Mouse (Mus musculus) midbrain, embryonic 15.5 days (tissue): Measurements from ENCODE around the gene Ost4. TPM values are rescaled to one million over a fixed set of nuclear protein-coding genes. Genes with fewer than 3 reads are reported as not detected.

Source experiments
- ATAC-seq: fragments of 200-750 bp; cut with Nextera tagmentation; replicated peaks from 2 replicates; pipeline ENCODE4 v1.8.0; 2017; ENCODE audit warnings: moderate TSS enrichment
- H3K27ac ChIP-seq: fragments of 300-500 bp; sonication (generic); 2 replicates; pipeline ENCODE4 v1.5.1; 2015; ENCODE audit warnings: mild to moderate bottlenecking, inconsistent platforms
- H3K27me3 ChIP-seq: fragments of 300-500 bp; sonication (generic); replicated peaks from 2 replicates; pipeline ENCODE4 v1.6.1; 2015; ENCODE audit warnings: inconsistent platforms
- H3K36me3 ChIP-seq: fragments of 300-500 bp; sonication (generic); replicated peaks from 2 replicates; pipeline ENCODE4 v1.6.1; 2015; ENCODE audit warnings: inconsistent platforms
- H3K4me1 ChIP-seq: fragments of 300-500 bp; sonication (generic); 2 replicates; pipeline ENCODE4 v1.6.1; 2015; ENCODE audit warnings: inconsistent platforms
- H3K4me2 ChIP-seq: fragments of 300-500 bp; sonication (generic); 2 replicates; pipeline ENCODE4 v1.6.1; 2015; ENCODE audit warnings: inconsistent platforms, mild to moderate bottlenecking, moderate library complexity
- H3K4me3 ChIP-seq: fragments of 300-500 bp; sonication (generic); 2 replicates; pipeline ENCODE4 v1.5.1; 2015; ENCODE audit warnings: mild to moderate bottlenecking, inconsistent platforms
- H3K9ac ChIP-seq: fragments of 300-500 bp; sonication (generic); 2 replicates; pipeline ENCODE4 v1.6.1; 2015; ENCODE audit warnings: mild to moderate bottlenecking, inconsistent platforms
- H3K9me3 ChIP-seq: fragments of 300-500 bp; sonication (generic); 2 replicates; pipeline ENCODE4 v1.6.1; 2016; ENCODE audit warnings: inconsistent platforms
- WGBS: fragments of 180-500 bp; shearing (Covaris S2); methylation state at CpG from one replicate; pipeline ENCODE4 v1.1.7; 2015; ENCODE audit warnings: mixed read lengths; 5-methylcytosine and 5-hydroxymethylcytosine counted together
- polyA plus RNA-seq: library from polyadenylated mRNA; unstranded; fragments of >200 nt; fragmentation: Nextera tagmentation; extraction: Ambion mirVana; gene quantifications from 2 replicates; pipeline ENCODE4 v1.2.1, GENCODE M21; 2015

Gene Ost4
- polyA plus RNA-seq, result 217 and 225 TPM in 2 replicates

DNA sequence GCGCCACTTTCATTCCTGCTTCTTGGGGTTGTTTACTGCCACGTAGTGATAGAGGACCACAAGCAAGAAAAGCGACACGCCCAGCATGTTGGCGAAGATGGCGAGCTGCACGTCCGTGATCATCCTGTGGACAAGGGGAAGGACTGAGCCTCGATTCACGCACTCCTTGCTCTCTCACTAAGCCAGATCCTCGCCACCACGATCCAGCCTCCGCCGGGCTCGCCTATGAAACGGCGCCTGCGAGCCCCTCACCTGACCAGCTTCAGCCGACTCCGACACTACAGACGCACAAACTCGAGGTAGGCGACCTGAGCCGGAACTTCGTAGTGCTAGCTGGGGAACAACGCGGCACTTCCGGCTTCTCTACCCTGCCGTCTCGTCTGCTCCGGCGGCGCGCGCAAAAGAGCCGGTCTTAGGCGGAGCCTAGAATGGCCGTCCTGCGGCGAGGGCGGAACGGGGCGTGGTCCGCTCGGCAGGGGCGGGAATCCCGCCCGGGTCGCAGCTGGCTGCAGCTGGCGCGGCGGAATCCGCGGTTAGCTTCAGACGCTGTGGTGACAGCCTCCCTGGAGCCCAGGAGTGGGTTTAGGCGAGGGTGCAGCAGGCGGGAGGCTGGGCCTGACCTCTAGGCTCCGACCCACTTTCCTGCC lies at the start of gene Ost4:
TSS of gene Ost4 (minus strand) at position 376 of the 647 bp plus-strand sequence.
- Histone ChIP-seq H3K27me3 (no peaks in the 10 kb centered on the region), H3K9me3 (no peaks in the 10 kb centered on the region), H3K4me3 (peak within 1 kb of the TSS; percentile 71), H3K36me3 (peaks cover 26% of the 10 kb centered on the region), H3K9ac (peak within 1 kb of the TSS; percentile 77), H3K4me1 (peaks cover 30% of the 10 kb centered on the region), H3K4me2 (peak within 1 kb of the TSS; percentile 96), H3K27ac (peak within 1 kb of the TSS; percentile 84)
- under 1% methylated on average over 58 of the region's 58 CpGs for WGBS
- peak; percentile 95 for ATAC-seq

- H3K4me1 ChIP-seq, result peaks cover 25% of the 10 kb centered on the region
- peaks cover 35% of the 10 kb centered on the region for H3K36me3 ChIP-seq
- H3K27me3 ChIP-seq, result no peaks in the 10 kb centered on the region
- no peaks in the 10 kb centered on the region for H3K9me3 ChIP-seq
- H3K27ac ChIP-seq, result no peak overlapping the region
- WGBS, result 94% methylated on average over 6 of the region's 6 CpGs
- no peak overlapping the region for H3K4me3 ChIP-seq
- no peak for ATAC-seq
- no peak overlapping the region for H3K4me2 ChIP-seq
- no peak overlapping the region for H3K9ac ChIP-seq
These were observed 48.2 kb upstream of the Ost4 start for GRCm38 (mm10) chr5:30955751-30956150.

- WGBS, result 95% methylated on average over 9 of the region's 9 CpGs
- Histone ChIP-seq H3K27me3 (no peaks in the 10 kb centered on the region), H3K4me2 (no peak overlapping the region), H3K9ac (no peak overlapping the region), H3K27ac (no peak overlapping the region), H3K4me3 (no peak overlapping the region), H3K9me3 (no peaks in the 10 kb centered on the region), H3K4me1 (peaks cover 35% of the 10 kb centered on the region), H3K36me3 (peaks cover 35% of the 10 kb centered on the region)
- ATAC-seq, result no peak
These were observed 47.0 kb upstream of the Ost4 start for GRCm38 (mm10) chr5:30954556-30954955.

DNA sequence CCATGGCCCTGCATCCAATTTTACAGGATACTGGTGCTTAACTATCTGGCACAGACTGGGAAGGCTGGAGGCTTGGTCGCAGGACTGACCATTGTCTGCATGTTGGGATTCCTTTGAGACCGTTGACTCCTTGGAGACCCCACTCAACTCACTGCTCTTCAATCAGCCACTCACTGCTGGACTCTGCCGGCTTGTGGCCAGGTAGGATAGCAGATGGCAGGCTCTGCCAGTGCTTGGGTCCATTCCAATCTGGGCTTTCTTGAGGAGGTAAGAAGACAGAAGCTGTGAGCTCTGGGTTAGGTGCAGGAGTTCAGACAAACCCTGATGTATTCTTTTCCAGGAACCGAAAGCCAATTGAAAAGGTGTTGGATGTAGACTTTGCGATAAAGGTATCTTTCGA lies 46.5 kb upstream of the Ost4 start:
- Histone ChIP-seq H3K36me3 (peaks cover 35% of the 10 kb centered on the region), H3K4me3 (no peak overlapping the region), H3K9me3 (no peaks in the 10 kb centered on the region), H3K27me3 (no peaks in the 10 kb centered on the region), H3K4me2 (no peak overlapping the region), H3K27ac (no peak overlapping the region), H3K4me1 (peaks cover 35% of the 10 kb centered on the region), H3K9ac (no peak overlapping the region)
- WGBS, result 93% methylated on average over 6 of the region's 6 CpGs
- ATAC-seq, result no peak

- no peaks in the 10 kb centered on the region for H3K9me3 ChIP-seq
- 84% methylated on average over 5 of the region's 5 CpGs for WGBS
- no peak for ATAC-seq
- H3K9ac ChIP-seq, result no peak overlapping the region
- no peak overlapping the region for H3K27ac ChIP-seq
- H3K4me1 ChIP-seq, result peaks cover 21% of the 10 kb centered on the region
- no peak overlapping the region for H3K4me2 ChIP-seq
- peaks cover 27% of the 10 kb centered on the region for H3K36me3 ChIP-seq
- no peak overlapping the region for H3K4me3 ChIP-seq
- no peaks in the 10 kb centered on the region for H3K27me3 ChIP-seq
These were observed 45.0 kb upstream of the Ost4 start for GRCm38 (mm10) chr5:30952551-30952950.

GRCm38 (mm10) chr5:30951706-30952105 lies 44.1 kb upstream of the Ost4 start:
- H3K4me3 ChIP-seq, result no peak overlapping the region
- H3K4me2 ChIP-seq, result no peak overlapping the region
- H3K9me3 ChIP-seq, result no peaks in the 10 kb centered on the region
- ATAC-seq, result no peak
- H3K9ac ChIP-seq, result no peak overlapping the region
- no peaks in the 10 kb centered on the region for H3K27me3 ChIP-seq
- peaks cover 19% of the 10 kb centered on the region for H3K4me1 ChIP-seq
- no peak overlapping the region for H3K27ac ChIP-seq
- WGBS, result 85% methylated on average over 6 of the region's 6 CpGs
- peaks cover 26% of the 10 kb centered on the region for H3K36me3 ChIP-seq

DNA sequence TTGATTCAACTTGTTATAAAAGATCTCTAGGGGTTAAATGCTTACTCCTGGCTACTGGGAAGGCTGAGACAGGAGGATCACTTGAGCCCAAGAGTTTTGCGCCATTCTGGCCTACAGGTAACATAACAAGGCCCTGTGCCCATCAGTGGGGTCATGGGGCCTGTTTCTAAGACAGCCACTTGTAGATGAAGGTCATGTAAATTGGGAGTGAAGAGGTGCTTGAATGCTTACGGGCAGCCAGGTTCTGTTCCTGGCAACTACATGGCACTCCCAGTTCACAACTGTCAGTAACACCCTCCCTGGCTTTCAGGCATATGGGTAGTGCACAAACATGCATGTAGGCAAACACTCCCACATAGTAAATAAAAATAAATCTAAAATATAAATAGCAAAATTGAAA lies 43.3 kb upstream of the Ost4 start:
- Histone ChIP-seq H3K27me3 (no peaks in the 10 kb centered on the region), H3K27ac (no peak overlapping the region), H3K36me3 (peaks cover 26% of the 10 kb centered on the region), H3K9ac (no peak overlapping the region), H3K9me3 (no peaks in the 10 kb centered on the region), H3K4me1 (peaks cover 20% of the 10 kb centered on the region), H3K4me3 (no peak overlapping the region), H3K4me2 (peak overlapping the region; percentile 83)
- WGBS, result 93% methylated on average over 2 of the region's 2 CpGs
- ATAC-seq, result no peak

DNA sequence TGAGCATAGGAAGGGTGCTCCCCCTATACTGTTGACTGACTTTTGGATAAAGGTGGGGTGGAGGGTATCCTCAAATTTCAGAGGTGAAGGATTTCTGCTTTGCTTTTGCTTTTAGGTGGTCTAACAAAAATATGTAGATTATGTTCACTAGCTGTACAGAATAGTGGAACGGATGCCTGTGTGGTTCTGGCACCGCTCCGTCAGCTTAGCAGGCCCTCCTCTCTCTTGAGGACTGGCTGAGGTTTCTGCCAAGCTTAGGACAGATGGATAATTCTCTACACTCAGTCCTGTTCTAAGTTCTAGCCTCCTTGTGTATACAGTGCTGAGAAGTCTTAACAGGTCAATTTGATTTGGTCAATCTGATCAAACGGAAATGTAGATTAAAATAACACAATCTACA lies 42.9 kb upstream of the Ost4 start:
- 55% methylated on average over 4 of the region's 4 CpGs for WGBS
- peak overlapping the region; percentile 83 for H3K4me2 ChIP-seq
- peak; percentile 13; the same call in 1 of the 2 replicates for ATAC-seq
- H3K4me1 ChIP-seq, result peaks cover 24% of the 10 kb centered on the region
- H3K27me3 ChIP-seq, result no peaks in the 10 kb centered on the region
- peak overlapping the region; percentile 65 for H3K9ac ChIP-seq
- peak overlapping the region; percentile 54 for H3K4me3 ChIP-seq
- H3K27ac ChIP-seq, result peak overlapping the region; percentile 79; the same call in 1 of the 2 replicates
- no peaks in the 10 kb centered on the region for H3K9me3 ChIP-seq
- H3K36me3 ChIP-seq, result peaks cover 26% of the 10 kb centered on the region

DNA sequence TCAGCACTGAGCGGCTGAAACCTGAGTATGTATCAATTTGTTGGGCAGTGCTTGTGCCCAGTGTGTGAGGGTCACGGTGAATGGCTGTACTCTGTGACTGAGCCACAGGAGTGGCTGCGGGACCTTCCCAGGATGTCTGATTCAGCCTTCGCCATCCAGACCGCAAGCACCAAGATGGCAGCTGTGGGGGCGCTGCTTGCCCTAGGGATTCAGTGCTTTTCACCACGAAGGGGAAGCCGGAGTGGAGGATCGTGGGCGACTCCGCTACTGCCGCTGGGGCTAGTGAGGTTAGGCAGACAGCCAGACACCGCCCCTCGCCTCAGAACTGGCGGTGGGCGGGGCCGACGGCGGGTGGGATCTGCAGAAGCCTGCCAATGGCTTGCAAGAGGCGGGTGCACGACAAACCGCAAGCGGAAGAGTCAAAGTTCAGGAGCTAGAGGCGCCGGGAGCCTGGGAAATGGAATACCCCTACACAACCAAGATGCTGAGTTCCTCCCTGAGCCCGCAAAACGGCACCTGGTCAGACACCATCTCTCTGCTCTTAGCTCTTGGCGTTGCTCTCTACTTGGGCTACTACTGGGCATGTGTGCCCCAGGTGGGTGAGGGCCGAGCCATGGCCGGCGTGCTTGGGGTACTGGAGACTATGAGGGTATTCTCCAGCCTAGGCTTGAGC lies 42.2 kb upstream of the Ost4 start:
- peaks cover 21% of the 10 kb centered on the region for H3K36me3 ChIP-seq
- WGBS, result under 1% methylated on average over 31 of the region's 31 CpGs
- peak; percentile 87 for ATAC-seq
- H3K4me3 ChIP-seq, result peak overlapping the region; percentile 54
- H3K9me3 ChIP-seq, result no peaks in the 10 kb centered on the region
- no peaks in the 10 kb centered on the region for H3K27me3 ChIP-seq
- peak overlapping the region; percentile 65 for H3K9ac ChIP-seq
- H3K4me1 ChIP-seq, result peaks cover 30% of the 10 kb centered on the region
- H3K27ac ChIP-seq, result peak overlapping the region; percentile 79
- H3K4me2 ChIP-seq, result peak overlapping the region; percentile 83

DNA sequence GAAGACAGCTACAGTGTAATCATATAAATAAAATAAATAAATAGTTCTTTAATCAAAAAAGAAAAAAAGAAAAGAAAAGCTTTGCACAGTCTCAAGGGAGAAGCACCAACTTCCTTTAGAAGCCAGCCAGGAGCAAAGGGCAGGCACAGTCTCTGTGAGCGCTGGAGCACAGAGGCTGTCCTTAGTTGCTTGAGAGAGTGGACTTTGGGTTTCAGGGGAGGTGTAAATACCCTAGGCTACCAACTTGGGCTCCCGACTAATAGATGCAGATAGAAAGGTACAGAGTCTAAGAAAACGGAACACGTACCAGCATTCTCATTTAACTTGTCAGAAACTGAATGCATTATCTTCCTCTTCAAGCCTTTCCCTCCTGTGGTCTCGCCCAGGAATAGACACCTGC lies 41.0 kb upstream of the Ost4 start:
- Histone ChIP-seq H3K9me3 (no peaks in the 10 kb centered on the region), H3K4me2 (no peak overlapping the region), H3K27me3 (no peaks in the 10 kb centered on the region), H3K9ac (no peak overlapping the region), H3K27ac (no peak overlapping the region), H3K4me3 (no peak overlapping the region), H3K4me1 (peaks cover 35% of the 10 kb centered on the region), H3K36me3 (peaks cover 11% of the 10 kb centered on the region)
- no peak for ATAC-seq
- 78% methylated on average over 5 of the region's 5 CpGs for WGBS

DNA sequence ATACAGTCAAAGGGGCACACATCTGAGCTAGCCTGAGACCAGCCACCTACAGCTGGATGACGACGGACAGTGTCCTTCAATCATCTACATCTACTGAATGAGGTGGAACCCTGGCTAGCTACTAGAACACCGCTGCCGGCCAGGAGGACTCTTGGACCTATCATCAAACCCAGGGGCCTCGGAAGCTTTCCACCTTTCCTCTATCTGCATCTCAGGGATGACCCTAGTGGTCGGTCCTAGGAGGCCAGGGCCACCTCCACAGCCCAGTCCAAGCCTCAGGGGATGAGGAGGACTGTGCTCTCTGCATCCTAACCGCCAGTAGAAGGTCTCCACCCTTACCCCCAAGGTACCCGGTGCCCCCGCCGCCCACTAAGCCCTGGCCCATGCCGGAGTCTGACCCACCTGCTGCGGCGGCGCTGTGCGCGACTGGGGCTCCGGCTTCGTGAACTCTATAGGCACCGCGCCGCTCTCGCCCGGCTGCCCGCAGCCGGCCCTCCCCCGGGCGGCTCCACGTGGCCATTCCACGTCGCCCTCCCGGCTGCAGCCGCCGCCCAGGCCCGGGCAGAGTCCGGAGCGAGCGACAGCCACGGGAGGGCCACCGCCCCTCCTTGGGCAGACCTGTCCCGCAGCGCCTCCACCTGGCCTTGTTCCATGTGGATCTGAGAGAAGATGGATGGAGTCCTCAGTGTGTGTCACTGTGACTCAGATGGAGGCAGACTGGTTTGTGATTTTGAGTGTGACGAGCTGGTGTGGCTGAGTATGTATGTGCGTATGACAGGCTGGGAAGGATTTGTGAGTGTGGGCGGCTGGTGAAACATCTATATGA lies 37.6 kb upstream of the Ost4 start, which contains the start of gene Cgref1:
TSS of gene Cgref1 (minus strand) at position 636 of the 826 bp plus-strand sequence.
- Histone ChIP-seq H3K36me3 (no peaks in the 10 kb centered on the region), H3K27ac (peak within 1 kb of the TSS; percentile 53), H3K9ac (peak within 1 kb of the TSS; percentile 72), H3K4me1 (peaks cover 28% of the 10 kb centered on the region), H3K4me3 (peak within 1 kb of the TSS; percentile 66), H3K9me3 (no peaks in the 10 kb centered on the region), H3K27me3 (no peaks in the 10 kb centered on the region), H3K4me2 (peak within 1 kb of the TSS; percentile 81)
- ATAC-seq, result peak; percentile 74
- WGBS, result 3% methylated on average over 44 of the region's 44 CpGs

- no peaks in the 10 kb centered on the region for H3K27me3 ChIP-seq
- H3K36me3 ChIP-seq, result no peaks in the 10 kb centered on the region
- peak overlapping the region; percentile 66 for H3K4me3 ChIP-seq
- H3K27ac ChIP-seq, result no peak overlapping the region
- no peak overlapping the region for H3K9ac ChIP-seq
- no peak for ATAC-seq
- H3K4me2 ChIP-seq, result peak overlapping the region; percentile 81
- peaks cover 21% of the 10 kb centered on the region for H3K4me1 ChIP-seq
- no peaks in the 10 kb centered on the region for H3K9me3 ChIP-seq
- 88% methylated on average over 6 of the region's 6 CpGs for WGBS
These were observed 36.8 kb upstream of the Ost4 start for GRCm38 (mm10) chr5:30944344-30944743.
